Mouse (Mus musculus): ENCODE measurements around the gene Serpina1d. TPM values are rescaled to one million over a fixed set of nuclear protein-coding genes. Genes with fewer than 3 reads are reported as not detected.
"Not testable (repeated sequence)": the region's sequence is repeated elsewhere in the genome, so short reads cannot be mapped to it uniquely, and the experiment has no call there.

Serpina1d gene
- total RNA-seq (2021) = 100 to 1,000 TPM in 1 of 2 experiments, 10 to 100 TPM in 1; 11.7 to 342 TPM
- long read RNA-seq, experiment 1, transcript Serpina1d-201 (5 exons, 1,394 nt) = major isoform, 194 of 276 reads
- long read RNA-seq, experiment 1, partial matches to known transcripts = 41 of 276 reads
- long read RNA-seq, experiment 1, other reads (novel, unspliced or antisense) = 41 of 276 reads
- long read RNA-seq, experiment 2, partial matches to known transcripts = 1 of 1 reads
- long read RNA-seq, experiment 2, other reads (novel, unspliced or antisense) = 0 of 1 reads

- DNase-seq (ENCODE audit: low spot score in 2 of 2) = not testable (repeated sequence)
These were observed at the start of gene Serpina1d for GRCm38 (mm10) chr12:103773246-103773851. Gene Serpina1d (minus strand): TSS chr12:103773592.

GRCm38 (mm10) chr12:103770597-103770996 lies 2.8 kb downstream of the Serpina1d start:
- DNase-seq (ENCODE audit: low spot score in 2 of 2) = not testable (repeated sequence)

GRCm38 (mm10) chr12:103763083-103763482 lies 10.3 kb downstream of the Serpina1d start:
- DNase-seq (ENCODE audit: low spot score in 2 of 2) = not testable (repeated sequence)

- not testable (repeated sequence) for DNase-seq (ENCODE audit: low spot score in 2 of 2)
These were observed 13.1 kb downstream of the Serpina1d start for GRCm38 (mm10) chr12:103760316-103760715.

- DNase-seq (ENCODE audit: low spot score in 2 of 2) = not testable (repeated sequence)
These were observed 27.4 kb downstream of the Serpina1d start for GRCm38 (mm10) chr12:103745957-103746356.

GRCm38 (mm10) chr12:103737791-103738580 lies 35.4 kb downstream of the Serpina1d start:
- DNase-seq (ENCODE audit: low spot score in 2 of 2) = not testable (repeated sequence)

GRCm38 (mm10) chr12:103735566-103735965 lies 37.8 kb downstream of the Serpina1d start:
- not testable (repeated sequence) for DNase-seq (ENCODE audit: low spot score in 2 of 2)

- DNase-seq (ENCODE audit: low spot score in 2 of 2) = not testable (repeated sequence)
These were observed 38.3 kb downstream of the Serpina1d start for GRCm38 (mm10) chr12:103735101-103735500.

Other genes with a start within 250 kb of the Serpina1d start
- gene Ppp4r4, start 241.3 kb downstream of the Serpina1d start, total RNA-seq (2021) = 1 to 10 TPM; 3.3 to 3.7 TPM
- gene Serpina10, start 142.1 kb downstream of the Serpina1d start, total RNA-seq (2021) = 10 to 100 TPM in 1 of 2 experiments, 1 to 10 TPM in 1; 1.5 to 11.8 TPM
- gene Serpina6, start 116.4 kb downstream of the Serpina1d start, total RNA-seq (2021) = 1 to 10 TPM in 1 of 2 experiments, under 1 TPM in 1; 0.76 to 3.0 TPM
- not detected for gene Serpina16, start 97.5 kb downstream of the Serpina1d start, total RNA-seq (2021)
- gene Serpina1f, start 78.1 kb downstream of the Serpina1d start, total RNA-seq (2021) = not detected
- 100 to 1,000 TPM in 1 of 2 experiments, 10 to 100 TPM in 1; 27.4 to 753 TPM for gene Serpina1b, start 56.8 kb upstream of the Serpina1d start, total RNA-seq (2021)
- gene Serpina1a, start 90.0 kb upstream of the Serpina1d start, total RNA-seq (2021) = 100 to 1,000 TPM in 1 of 2 experiments, 10 to 100 TPM in 1; 11.1 to 267 TPM
- gene Serpina1c, start 131.3 kb upstream of the Serpina1d start, total RNA-seq (2021) = 100 to 1,000 TPM in 1 of 2 experiments, 1 to 10 TPM in 1; 9.0 to 275 TPM
- gene Serpina1e, start 185.4 kb upstream of the Serpina1d start, total RNA-seq (2021) = 100 to 1,000 TPM in 1 of 2 experiments, 1 to 10 TPM in 1; 8.3 to 423 TPM
- gene Serpina11, start 216.4 kb upstream of the Serpina1d start, total RNA-seq (2021) = 10 to 100 TPM in 1 of 2 experiments, under 1 TPM in 1; 0.53 to 23.8 TPM
- under 1 TPM in 1 of 2 experiments, not detected in 1; 0.17 TPM for gene Serpina9, start 240.2 kb upstream of the Serpina1d start, total RNA-seq (2021)